Mouse (Mus musculus): ENCODE data around the gene Tnfsf9. TPM values are rescaled to one million over a fixed set of nuclear protein-coding genes. Genes with fewer than 3 reads are reported as not detected.

Gene Tnfsf9
- not detected for polyA plus RNA-seq (2014; fragmentation: Illumina TruSeq; extraction: RNeasy Lipid Tissue Mini Kit (QIAGEN cat#74804); ENCODE audit: low read depth, low replicate concordance)

DNA sequence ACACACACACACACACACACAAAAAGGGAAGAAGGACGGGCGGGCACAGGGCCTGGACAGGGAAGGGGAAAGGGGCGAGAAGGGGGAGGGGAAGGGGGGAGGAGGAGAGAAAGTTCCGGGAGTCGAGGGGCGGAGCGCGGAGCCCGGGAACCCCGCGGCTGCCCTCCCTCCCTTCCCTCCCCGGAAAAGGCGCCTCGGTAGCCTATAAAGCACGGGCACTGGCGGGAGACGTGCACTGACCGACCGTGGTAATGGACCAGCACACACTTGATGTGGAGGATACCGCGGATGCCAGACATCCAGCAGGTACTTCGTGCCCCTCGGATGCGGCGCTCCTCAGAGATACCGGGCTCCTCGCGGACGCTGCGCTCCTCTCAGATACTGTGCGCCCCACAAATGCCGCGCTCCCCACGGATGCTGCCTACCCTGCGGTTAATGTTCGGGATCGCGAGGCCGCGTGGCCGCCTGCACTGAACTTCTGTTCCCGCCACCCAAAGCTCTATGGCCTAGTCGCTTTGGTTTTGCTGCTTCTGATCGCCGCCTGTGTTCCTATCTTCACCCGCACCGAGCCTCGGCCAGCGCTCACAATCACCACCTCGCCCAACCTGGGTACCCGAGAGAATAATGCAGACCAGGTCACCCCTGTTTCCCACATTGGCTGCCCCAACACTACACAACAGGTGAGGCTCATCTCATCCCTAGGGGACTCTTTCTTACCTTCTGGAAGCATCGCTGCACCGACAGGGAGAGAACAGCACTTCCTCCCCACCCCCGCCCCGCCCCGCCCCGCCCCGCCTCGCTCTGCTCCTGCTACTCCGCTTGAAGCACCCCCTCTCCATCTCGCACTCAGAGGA lies at the start of gene Tnfsf9:
Gene Tnfsf9 (plus strand): TSS at position 145 of the 854 bp plus-strand sequence.

DNA sequence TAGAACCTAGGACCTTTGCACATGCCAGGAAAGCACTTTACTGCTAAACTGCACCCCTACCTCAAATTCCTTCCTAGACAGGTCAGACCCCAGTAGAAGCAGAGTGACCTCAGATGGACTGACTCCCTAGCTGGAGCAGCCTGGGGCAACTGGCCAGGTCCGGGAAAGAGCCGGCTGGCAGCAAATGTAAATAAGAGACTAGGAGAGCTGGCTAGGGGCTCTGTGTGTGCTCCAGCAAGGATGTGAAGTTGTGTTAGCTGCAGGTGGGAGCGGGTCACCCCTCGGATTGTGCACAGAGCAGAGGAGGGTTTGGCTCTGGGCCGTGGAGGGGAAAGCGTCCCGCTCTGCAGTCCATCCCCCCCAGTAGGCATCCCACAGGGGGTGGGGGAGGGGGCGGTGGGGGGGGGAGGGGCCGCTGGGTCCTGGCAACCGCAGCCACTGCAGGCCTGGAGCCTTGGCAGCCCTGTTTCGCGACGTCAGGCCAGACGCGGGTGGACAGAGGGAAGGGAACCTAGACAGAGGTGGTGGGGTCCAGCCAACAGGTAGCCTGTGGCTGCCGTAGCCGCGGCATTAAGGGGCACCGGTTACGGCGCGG lies 46.1 kb upstream of the Tnfsf9 start, which contains the start of gene Crb3:
Gene Crb3 (plus strand): TSS at position 215 of the 595 bp plus-strand sequence.

DNA sequence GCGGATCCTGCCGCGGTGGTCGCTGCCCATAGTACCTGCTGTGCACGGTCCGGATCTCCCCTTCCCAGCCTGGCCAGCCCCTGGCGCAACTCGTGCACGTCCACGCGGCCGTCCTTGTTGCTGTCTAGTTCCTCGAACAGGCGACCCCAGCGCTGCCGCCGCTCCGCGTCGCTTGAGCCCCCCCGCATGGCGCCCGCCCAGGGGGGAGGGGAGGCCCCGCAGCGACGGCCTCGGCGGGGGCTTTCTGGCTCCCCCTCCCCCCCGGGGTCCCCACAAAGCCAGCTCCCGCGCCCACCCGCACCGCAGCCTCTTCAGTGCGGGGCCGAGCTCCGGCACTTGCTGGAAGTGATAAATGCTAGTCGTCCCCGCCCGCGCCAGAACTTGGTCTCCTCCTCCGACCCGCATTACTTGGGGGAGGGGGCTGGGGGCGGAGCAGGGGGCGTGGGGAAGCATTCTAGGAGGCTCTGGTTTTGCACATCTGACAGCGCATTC lies 45.6 kb upstream of the Tnfsf9 start, which contains the start of gene Slc25a23:
Gene Slc25a23 (minus strand): TSS at position 378 of the 492 bp plus-strand sequence.

DNA sequence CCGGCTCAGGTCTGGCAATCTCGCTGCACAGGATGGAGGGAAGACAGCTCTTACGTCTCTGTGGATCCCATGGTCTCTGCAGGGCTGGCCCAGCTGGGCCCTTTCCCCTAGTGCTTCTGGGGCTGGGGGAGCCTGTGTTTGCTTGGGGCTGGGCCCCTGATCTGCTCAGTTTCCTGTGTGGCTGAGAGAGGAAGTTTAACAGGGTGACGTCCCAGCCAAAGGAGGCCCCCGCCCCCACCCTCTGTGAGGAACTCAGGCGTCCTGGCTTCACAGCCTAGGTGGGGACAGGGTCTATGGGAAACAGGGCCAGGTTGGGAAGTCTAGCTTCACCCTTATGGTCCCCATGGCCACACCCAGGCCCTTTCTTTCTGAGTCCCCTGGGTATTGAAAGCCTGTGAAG lies 26.8 kb upstream of the Tnfsf9 start, which contains the start of gene Dennd1c:
Gene Dennd1c (minus strand): TSS at position 179 of the 400 bp plus-strand sequence.

DNA sequence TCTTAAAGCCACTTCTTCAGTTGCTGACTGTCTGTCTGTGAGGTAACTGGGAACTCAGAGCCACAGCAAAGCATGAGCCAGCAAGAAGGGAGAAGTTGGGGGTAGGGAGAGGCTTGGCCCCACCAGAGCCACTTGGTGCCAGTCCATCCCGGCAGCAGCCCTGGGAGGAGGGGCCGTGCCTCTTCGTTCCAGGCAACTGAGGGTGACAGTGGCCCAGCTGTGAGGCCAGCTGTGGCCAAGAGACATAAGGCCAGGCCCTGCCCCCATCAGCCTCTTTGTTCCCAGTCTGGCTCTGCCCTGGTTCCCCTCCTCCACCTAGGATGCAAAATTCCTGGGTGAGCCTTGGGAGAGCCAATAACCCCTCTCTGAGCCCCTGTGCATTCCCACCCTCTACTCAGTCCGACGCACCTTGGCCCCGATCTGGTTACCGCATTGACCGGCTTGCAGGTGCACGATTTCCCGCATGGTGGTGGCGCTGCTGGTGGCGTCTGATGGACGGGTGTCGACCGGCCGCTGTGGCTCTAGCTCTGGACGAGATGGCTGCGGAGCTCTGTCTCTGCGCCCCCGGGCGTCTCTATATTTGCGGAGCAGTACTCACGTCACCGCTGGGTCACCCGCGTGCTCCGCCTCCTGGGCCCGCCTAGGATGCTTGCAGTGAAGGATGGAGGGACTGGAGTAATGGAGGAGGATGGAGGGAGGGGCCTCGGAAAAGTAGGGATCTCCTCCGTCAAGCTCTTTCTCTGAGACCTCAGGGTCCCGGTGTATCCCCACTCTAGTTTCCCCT lies 17.9 kb upstream of the Tnfsf9 start, which contains the start of gene Tubb4a:
Gene Tubb4a (minus strand): TSS at position 734 of the 784 bp plus-strand sequence.

DNA sequence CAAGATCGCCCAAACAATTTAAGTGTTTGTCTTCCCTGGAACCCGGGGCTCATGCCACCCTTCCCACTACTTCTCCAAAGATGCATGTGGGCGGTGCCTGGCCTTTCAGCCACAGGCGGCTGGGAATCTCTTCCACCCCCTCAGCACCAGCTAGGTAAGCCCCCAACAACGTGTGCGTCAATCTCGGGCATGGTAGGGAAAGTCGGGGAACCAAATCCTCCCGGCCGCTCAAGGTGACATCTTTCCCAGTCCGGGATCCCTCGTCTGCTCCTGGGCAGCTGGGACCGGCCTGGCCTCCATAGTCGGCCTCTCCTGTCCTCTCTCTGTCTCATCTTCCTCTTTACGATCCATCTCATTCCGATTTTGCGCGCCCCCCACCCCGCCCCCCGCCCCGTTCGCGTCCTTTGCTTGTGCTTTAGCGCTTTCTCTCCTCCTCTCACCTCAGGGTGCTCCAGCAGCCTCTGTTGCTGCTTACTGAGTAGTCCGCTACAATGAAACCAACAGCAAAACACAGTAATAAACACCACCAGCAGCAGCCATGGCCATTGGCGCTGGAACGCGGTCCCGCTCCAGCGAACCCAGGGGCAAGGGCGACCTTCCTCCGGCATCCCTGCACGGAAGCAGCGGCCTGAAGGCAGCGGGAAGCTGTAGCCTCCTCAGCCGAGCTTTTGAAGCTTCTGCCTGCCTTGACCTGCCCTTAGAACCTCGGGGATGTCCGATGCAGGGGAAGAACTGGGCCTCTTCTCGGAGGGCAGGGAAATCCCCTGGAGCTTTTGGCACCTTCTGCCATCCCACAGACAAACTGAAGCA lies 44.1 kb downstream of the Tnfsf9 start, which contains the start of gene Cd70:
Gene Cd70 (minus strand): TSS at position 784 of the 810 bp plus-strand sequence.

Other genes with a start within 250 kb of the Tnfsf9 start
- gene Acsbg2, start 230.9 kb upstream of the Tnfsf9 start, polyA plus RNA-seq (2014; fragmentation: Illumina TruSeq; extraction: RNeasy Lipid Tissue Mini Kit (QIAGEN cat#74804); ENCODE audit: low read depth, low replicate concordance), result 4.8 TPM
- gene 1700061G19Rik, start 229.8 kb upstream of the Tnfsf9 start, polyA plus RNA-seq (2014; fragmentation: Illumina TruSeq; extraction: RNeasy Lipid Tissue Mini Kit (QIAGEN cat#74804); ENCODE audit: low read depth, low replicate concordance), result 1.8 TPM
- 23.0 TPM for gene Mllt1, start 169.9 kb upstream of the Tnfsf9 start, polyA plus RNA-seq (2014; fragmentation: Illumina TruSeq; extraction: RNeasy Lipid Tissue Mini Kit (QIAGEN cat#74804); ENCODE audit: low read depth, low replicate concordance)
- gene Acer1, start 123.2 kb upstream of the Tnfsf9 start, polyA plus RNA-seq (2014; fragmentation: Illumina TruSeq; extraction: RNeasy Lipid Tissue Mini Kit (QIAGEN cat#74804); ENCODE audit: low read depth, low replicate concordance), result not detected
- gene Clpp, start 115.0 kb upstream of the Tnfsf9 start, polyA plus RNA-seq (2014; fragmentation: Illumina TruSeq; extraction: RNeasy Lipid Tissue Mini Kit (QIAGEN cat#74804); ENCODE audit: low read depth, low replicate concordance), result 74.2 TPM
- 21.7 TPM for gene Alkbh7, start 108.0 kb upstream of the Tnfsf9 start, polyA plus RNA-seq (2014; fragmentation: Illumina TruSeq; extraction: RNeasy Lipid Tissue Mini Kit (QIAGEN cat#74804); ENCODE audit: low read depth, low replicate concordance)
- gene Pspn, start 105.3 kb upstream of the Tnfsf9 start, polyA plus RNA-seq (2014; fragmentation: Illumina TruSeq; extraction: RNeasy Lipid Tissue Mini Kit (QIAGEN cat#74804); ENCODE audit: low read depth, low replicate concordance), result not detected
- 54.6 TPM for gene Gtf2f1, start 94.0 kb upstream of the Tnfsf9 start, polyA plus RNA-seq (2014; fragmentation: Illumina TruSeq; extraction: RNeasy Lipid Tissue Mini Kit (QIAGEN cat#74804); ENCODE audit: low read depth, low replicate concordance)
- gene Gm17949, start 93.9 kb upstream of the Tnfsf9 start, polyA plus RNA-seq (2014; fragmentation: Illumina TruSeq; extraction: RNeasy Lipid Tissue Mini Kit (QIAGEN cat#74804); ENCODE audit: low read depth, low replicate concordance), result 0.53 TPM
- gene Khsrp, start 73.8 kb upstream of the Tnfsf9 start, polyA plus RNA-seq (2014; fragmentation: Illumina TruSeq; extraction: RNeasy Lipid Tissue Mini Kit (QIAGEN cat#74804); ENCODE audit: low read depth, low replicate concordance), result 48.9 TPM
- gene Slc25a41, start 63.7 kb upstream of the Tnfsf9 start, polyA plus RNA-seq (2014; fragmentation: Illumina TruSeq; extraction: RNeasy Lipid Tissue Mini Kit (QIAGEN cat#74804); ENCODE audit: low read depth, low replicate concordance), result 0.43 TPM
- 30.2 TPM for gene Crb3, start 46.2 kb upstream of the Tnfsf9 start, polyA plus RNA-seq (2014; fragmentation: Illumina TruSeq; extraction: RNeasy Lipid Tissue Mini Kit (QIAGEN cat#74804); ENCODE audit: low read depth, low replicate concordance)
- gene Slc25a23, start 45.5 kb upstream of the Tnfsf9 start, polyA plus RNA-seq (2014; fragmentation: Illumina TruSeq; extraction: RNeasy Lipid Tissue Mini Kit (QIAGEN cat#74804); ENCODE audit: low read depth, low replicate concordance), result 57.3 TPM
- 4.7 TPM for gene Dennd1c, start 26.8 kb upstream of the Tnfsf9 start, polyA plus RNA-seq (2014; fragmentation: Illumina TruSeq; extraction: RNeasy Lipid Tissue Mini Kit (QIAGEN cat#74804); ENCODE audit: low read depth, low replicate concordance)
- 2.8 TPM for gene Tubb4a, start 17.5 kb upstream of the Tnfsf9 start, polyA plus RNA-seq (2014; fragmentation: Illumina TruSeq; extraction: RNeasy Lipid Tissue Mini Kit (QIAGEN cat#74804); ENCODE audit: low read depth, low replicate concordance)
- not detected for gene Cd70, start 44.5 kb downstream of the Tnfsf9 start, polyA plus RNA-seq (2014; fragmentation: Illumina TruSeq; extraction: RNeasy Lipid Tissue Mini Kit (QIAGEN cat#74804); ENCODE audit: low read depth, low replicate concordance)
- gene Tnfsf14, start 88.9 kb downstream of the Tnfsf9 start, polyA plus RNA-seq (2014; fragmentation: Illumina TruSeq; extraction: RNeasy Lipid Tissue Mini Kit (QIAGEN cat#74804); ENCODE audit: low read depth, low replicate concordance), result 0.69 TPM
- 356 TPM for gene C3, start 122.8 kb downstream of the Tnfsf9 start, polyA plus RNA-seq (2014; fragmentation: Illumina TruSeq; extraction: RNeasy Lipid Tissue Mini Kit (QIAGEN cat#74804); ENCODE audit: low read depth, low replicate concordance)
- gene Gpr108, start 143.1 kb downstream of the Tnfsf9 start, polyA plus RNA-seq (2014; fragmentation: Illumina TruSeq; extraction: RNeasy Lipid Tissue Mini Kit (QIAGEN cat#74804); ENCODE audit: low read depth, low replicate concordance), result 53.9 TPM
- 42.5 TPM for gene Trip10, start 144.1 kb downstream of the Tnfsf9 start, polyA plus RNA-seq (2014; fragmentation: Illumina TruSeq; extraction: RNeasy Lipid Tissue Mini Kit (QIAGEN cat#74804); ENCODE audit: low read depth, low replicate concordance)
- gene Vav1, start 173.8 kb downstream of the Tnfsf9 start, polyA plus RNA-seq (2014; fragmentation: Illumina TruSeq; extraction: RNeasy Lipid Tissue Mini Kit (QIAGEN cat#74804); ENCODE audit: low read depth, low replicate concordance), result 3.9 TPM

Data from adipose tissue, adult 10 weeks (tissue).